Mouse (Mus musculus) limb, embryonic 12.5 days (tissue): ENCODE data around the gene Snapc3. TPM values are rescaled to one million over a fixed set of nuclear protein-coding genes. Genes with fewer than 3 reads are reported as not detected.
A peak's percentile ranks its signal among the peaks of the same experiment; 100 is the strongest.

Source experiments
- ATAC-seq: fragments of 200-750 bp; cut with Nextera tagmentation; 2 replicates; pipeline ENCODE4 v1.8.0; 2017; ENCODE audit warnings: low read depth, moderate TSS enrichment; ENCODE audit not compliant: insufficient number of reproducible peaks, insufficient read depth, low FRiP score, low TSS enrichment
- H3K27ac ChIP-seq: fragments of 300-500 bp; sonication (generic); 2 replicates; pipeline ENCODE4 v1.5.1; 2016; ENCODE audit warnings: mild to moderate bottlenecking, moderate library complexity
- H3K27me3 ChIP-seq: fragments of 300-500 bp; sonication (generic); 2 replicates; pipeline ENCODE4 v1.6.1; 2016; ENCODE audit warnings: mild to moderate bottlenecking, moderate library complexity
- H3K36me3 ChIP-seq: fragments of 300-500 bp; sonication (generic); 2 replicates; pipeline ENCODE4 v1.6.1; 2016; ENCODE audit warnings: mild to moderate bottlenecking, moderate library complexity
- H3K4me1 ChIP-seq: fragments of 300-500 bp; sonication (generic); replicated peaks from 2 replicates; pipeline ENCODE4 v1.6.1; 2016
- H3K4me2 ChIP-seq: fragments of 300-500 bp; sonication (generic); 2 replicates; pipeline ENCODE4 v1.6.1; 2016; ENCODE audit warnings: mild to moderate bottlenecking, moderate library complexity
- H3K4me3 ChIP-seq: fragments of 300-500 bp; sonication (generic); replicated peaks from 2 replicates; pipeline ENCODE4 v1.5.1; 2016; ENCODE audit warnings: mild to moderate bottlenecking
- H3K9ac ChIP-seq: fragments of 300-500 bp; sonication (generic); replicated peaks from 2 replicates; pipeline ENCODE4 v1.6.1; 2016; ENCODE audit warnings: mild to moderate bottlenecking, moderate library complexity
- H3K9me3 ChIP-seq: fragments of 300-500 bp; sonication (generic); 2 replicates; pipeline ENCODE4 v1.6.1; 2016; ENCODE audit warnings: mild to moderate bottlenecking, moderate library complexity
- WGBS: fragments of 180-500 bp; shearing (Covaris S2); methylation state at CpG from one replicate; pipeline ENCODE4 v1.1.7; 2016; 5-methylcytosine and 5-hydroxymethylcytosine counted together
- polyA plus RNA-seq: library from polyadenylated mRNA; unstranded; fragments of >200 nt; fragmentation: Nextera tagmentation; extraction: Ambion mirVana; gene quantifications from 2 replicates; pipeline ENCODE4 v1.2.1, GENCODE M21; 2016

The Snapc3 gene
- polyA plus RNA-seq: 57.5 and 58.1 TPM in 2 replicates

GRCm38 (mm10) chr4:83417160-83417819 is at the start of gene Snapc3:
Gene Snapc3 (plus strand): TSS chr4:83417724.
- Histone ChIP-seq H3K27me3 (no peaks in the 10 kb centered on the region), H3K9ac (peak within 1 kb of the TSS; percentile 87), H3K27ac (peak within 1 kb of the TSS; percentile 82), H3K4me1 (peaks cover 9% of the 10 kb centered on the region), H3K9me3 (no peaks in the 10 kb centered on the region; the same call in 1 of the 2 replicates), H3K4me3 (peak within 1 kb of the TSS; percentile 94), H3K4me2 (peak within 1 kb of the TSS; percentile 76), H3K36me3 (peaks cover 18% of the 10 kb centered on the region; the same call in 1 of the 2 replicates)
- 2% methylated on average over 41 of the region's 41 CpGs for WGBS
- ATAC-seq: peak; percentile 99

GRCm38 (mm10) chr4:83373381-83373780 is 44.1 kb upstream of the Snapc3 start:
- Histone ChIP-seq H3K4me3 (no peak overlapping the region), H3K27ac (no peak overlapping the region), H3K4me1 (no peaks in the 10 kb centered on the region), H3K9ac (no peak overlapping the region), H3K9me3 (no peaks in the 10 kb centered on the region), H3K36me3 (no peaks in the 10 kb centered on the region), H3K4me2 (no peak overlapping the region), H3K27me3 (no peaks in the 10 kb centered on the region)
- ATAC-seq: no peak
- 69% methylated on average over 4 of the region's 4 CpGs for WGBS

GRCm38 (mm10) chr4:83375650-83376049 is 41.9 kb upstream of the Snapc3 start:
- Histone ChIP-seq H3K27me3 (no peaks in the 10 kb centered on the region), H3K4me2 (no peak overlapping the region), H3K9ac (no peak overlapping the region), H3K36me3 (no peaks in the 10 kb centered on the region), H3K4me1 (no peaks in the 10 kb centered on the region), H3K4me3 (no peak overlapping the region), H3K9me3 (no peaks in the 10 kb centered on the region), H3K27ac (no peak overlapping the region)
- ATAC-seq: no peak
- 88% methylated on average over 6 of the region's 6 CpGs for WGBS

- WGBS: 61% methylated on average over 7 of the region's 7 CpGs
- no peak overlapping the region for H3K27ac ChIP-seq
- no peaks in the 10 kb centered on the region for H3K36me3 ChIP-seq
- no peak overlapping the region for H3K4me2 ChIP-seq
- ATAC-seq: no peak
- no peaks in the 10 kb centered on the region for H3K27me3 ChIP-seq
- H3K4me1 ChIP-seq: no peaks in the 10 kb centered on the region
- no peak overlapping the region for H3K9ac ChIP-seq
- no peaks in the 10 kb centered on the region for H3K9me3 ChIP-seq
- no peak overlapping the region for H3K4me3 ChIP-seq
Observed at GRCm38 (mm10) chr4:83376461-83377015, 41.0 kb upstream of the Snapc3 start.

GRCm38 (mm10) chr4:83379036-83379435 is 38.5 kb upstream of the Snapc3 start:
- Histone ChIP-seq H3K27ac (no peak overlapping the region), H3K9ac (no peak overlapping the region), H3K4me2 (no peak overlapping the region), H3K27me3 (no peaks in the 10 kb centered on the region), H3K4me3 (no peak overlapping the region), H3K4me1 (no peaks in the 10 kb centered on the region), H3K9me3 (no peaks in the 10 kb centered on the region), H3K36me3 (no peaks in the 10 kb centered on the region)
- no peak for ATAC-seq

- no peaks in the 10 kb centered on the region for H3K4me1 ChIP-seq
- no peak overlapping the region for H3K27ac ChIP-seq
- no peaks in the 10 kb centered on the region for H3K9me3 ChIP-seq
- ATAC-seq: no peak
- WGBS: 86% methylated on average over 6 of the region's 6 CpGs
- H3K9ac ChIP-seq: no peak overlapping the region
- no peak overlapping the region for H3K4me2 ChIP-seq
- H3K36me3 ChIP-seq: no peaks in the 10 kb centered on the region
- H3K4me3 ChIP-seq: no peak overlapping the region
- no peaks in the 10 kb centered on the region for H3K27me3 ChIP-seq
Observed at GRCm38 (mm10) chr4:83379746-83380145, 37.8 kb upstream of the Snapc3 start.

GRCm38 (mm10) chr4:83380266-83380665 is 37.3 kb upstream of the Snapc3 start:
- Histone ChIP-seq H3K27ac (no peak overlapping the region), H3K4me1 (no peaks in the 10 kb centered on the region), H3K9me3 (no peaks in the 10 kb centered on the region), H3K27me3 (no peaks in the 10 kb centered on the region), H3K4me2 (no peak overlapping the region), H3K4me3 (no peak overlapping the region), H3K36me3 (no peaks in the 10 kb centered on the region), H3K9ac (no peak overlapping the region)
- whole genome bisulfite sequencing: 75% methylated on average over 4 of the region's 4 CpGs
- ATAC-seq: no peak

- no peaks in the 10 kb centered on the region for H3K36me3 ChIP-seq
- no peak overlapping the region for H3K27ac ChIP-seq
- H3K4me2 ChIP-seq: no peak overlapping the region
- H3K9me3 ChIP-seq: 0 out of 2 replicates have a peak, but pooled peaks cover 6% of the 10 kb centered on the region
- no peak overlapping the region for H3K9ac ChIP-seq
- ATAC-seq: no peak
- no peaks in the 10 kb centered on the region for H3K27me3 ChIP-seq
- no peak overlapping the region for H3K4me3 ChIP-seq
- H3K4me1 ChIP-seq: no peaks in the 10 kb centered on the region
- 53% methylated on average over 6 of the region's 6 CpGs for WGBS
Observed at GRCm38 (mm10) chr4:83383899-83384490, 33.5 kb upstream of the Snapc3 start.

GRCm38 (mm10) chr4:83385091-83385490 is 32.4 kb upstream of the Snapc3 start:
- Histone ChIP-seq H3K4me3 (no peak overlapping the region), H3K4me1 (no peaks in the 10 kb centered on the region), H3K36me3 (no peaks in the 10 kb centered on the region), H3K27ac (no peak overlapping the region), H3K9me3 (0 out of 2 replicates have a peak, but pooled peaks cover 6% of the 10 kb centered on the region), H3K27me3 (no peaks in the 10 kb centered on the region), H3K4me2 (no peak overlapping the region), H3K9ac (no peak overlapping the region)
- ATAC-seq: no peak

GRCm38 (mm10) chr4:83390551-83390950 is 27.0 kb upstream of the Snapc3 start:
- no peak for ATAC-seq
- 60% methylated on average over 2 of the region's 2 CpGs for WGBS
- no peaks in the 10 kb centered on the region for H3K4me1 ChIP-seq
- no peak overlapping the region for H3K4me3 ChIP-seq
- H3K27me3 ChIP-seq: no peaks in the 10 kb centered on the region
- H3K36me3 ChIP-seq: no peaks in the 10 kb centered on the region
- no peak overlapping the region for H3K4me2 ChIP-seq
- no peak overlapping the region for H3K27ac ChIP-seq
- no peak overlapping the region for H3K9ac ChIP-seq
- 0 out of 2 replicates have a peak, but pooled peaks cover 6% of the 10 kb centered on the region for H3K9me3 ChIP-seq

- Histone ChIP-seq H3K27ac (no peak overlapping the region), H3K9ac (no peak overlapping the region), H3K4me3 (no peak overlapping the region), H3K4me2 (no peak overlapping the region), H3K9me3 (0 out of 2 replicates have a peak, but pooled peaks cover 2% of the 10 kb centered on the region), H3K36me3 (no peaks in the 10 kb centered on the region), H3K4me1 (no peaks in the 10 kb centered on the region), H3K27me3 (no peaks in the 10 kb centered on the region)
- WGBS: 41% methylated on average over 3 of the region's 3 CpGs
- no peak for ATAC-seq
Observed at GRCm38 (mm10) chr4:83391956-83392355, 25.6 kb upstream of the Snapc3 start.
